Mouse (Mus musculus) heart, postnatal 0 days (tissue): ENCODE results near the gene Nefh. TPM values are rescaled to one million over a fixed set of nuclear protein-coding genes. Genes with fewer than 3 reads are reported as not detected.

Source experiments
- ATAC-seq: fragments of 200-750 bp; cut with Nextera tagmentation; 2 replicates; pipeline ENCODE4 v1.8.0; 2017; ENCODE audit warnings: low read depth, moderate number of reproducible peaks, moderate library complexity; ENCODE audit not compliant: insufficient read depth
- DNase-seq: peaks from one replicate; pipeline ENCODE4 v3.0.0-alpha.2; 2016; ENCODE audit warnings: low spot score
- H3K27ac ChIP-seq: fragments of 300-500 bp; sonication (generic); 2 replicates; pipeline ENCODE4 v1.5.1; 2014; ENCODE audit warnings: low read depth, mild to moderate bottlenecking
- H3K27me3 ChIP-seq: fragments of 300-500 bp; sonication (generic); 2 replicates; pipeline ENCODE4 v1.6.1; 2014; ENCODE audit warnings: low read length, mixed read lengths; ENCODE audit not compliant: control insufficient read depth, insufficient read depth
- H3K36me3 ChIP-seq: fragments of 300-500 bp; sonication (generic); replicated peaks from 2 replicates; pipeline ENCODE4 v1.6.1; 2014; ENCODE audit warnings: low read length, mixed read lengths; ENCODE audit not compliant: control insufficient read depth, insufficient read depth
- H3K4me1 ChIP-seq: fragments of 300-500 bp; sonication (generic); 2 replicates; pipeline ENCODE4 v1.6.1; 2014; ENCODE audit warnings: antibody characterized with exemption; ENCODE audit not compliant: control insufficient read depth, insufficient read depth
- H3K4me2 ChIP-seq: fragments of 300-500 bp; sonication (generic); 2 replicates; pipeline ENCODE4 v1.6.1; 2014; ENCODE audit warnings: low read depth, mild to moderate bottlenecking, low read length, moderate library complexity
- H3K4me3 ChIP-seq: fragments of 300-500 bp; sonication (generic); 2 replicates; pipeline ENCODE4 v1.5.1; 2014; ENCODE audit warnings: low read depth, low read length
- H3K9ac ChIP-seq: fragments of 300-500 bp; sonication (generic); replicated peaks from 2 replicates; pipeline ENCODE4 v1.6.1; 2014; ENCODE audit warnings: low read depth, low read length, mixed read lengths
- H3K9me3 ChIP-seq: fragments of 300-500 bp; sonication (generic); replicated peaks from 2 replicates; pipeline ENCODE4 v1.6.1; 2016; ENCODE audit warnings: low read length; ENCODE audit not compliant: control insufficient read depth
- CTCF ChIP-seq: IDR thresholded peaks from 2 replicates; pipeline ENCODE4 v1.5.1; 2016; ENCODE audit warnings: antibody characterized with exemption, control low read depth, low read depth
- EP300 ChIP-seq: IDR thresholded peaks from 2 replicates; pipeline ENCODE4 v1.6.1; 2016; ENCODE audit warnings: antibody characterized with exemption, low read depth
- WGBS: fragments of 180-500 bp; shearing (Covaris S2); extraction: QIAGEN DNeasy Blood & Tissue Kit; methylation state at CpG from one replicate; pipeline ENCODE4 v1.1.7; 2014; 5-methylcytosine and 5-hydroxymethylcytosine counted together
- polyA plus RNA-seq: library from polyadenylated mRNA; unstranded; fragments of >200 nt; fragmentation: Nextera tagmentation; extraction: Ambion mirVana; gene quantifications from 2 replicates; pipeline ENCODE4 v1.2.1, GENCODE M21; 2015
- total RNA-seq: library from RNA; depleted of rRNA; stranded (reverse); fragments of >200 nt; gene quantifications from 2 replicates; pipeline ENCODE4 v1.2.3, GENCODE M21; 2014; ENCODE audit warnings: low replicate concordance; rRNA removed

Gene Nefh
- total RNA-seq, result 0.04 TPM in 1 of 2 replicates, not detected in the other
- 0.03 and 0.07 TPM in 2 replicates for polyA plus RNA-seq

DNA sequence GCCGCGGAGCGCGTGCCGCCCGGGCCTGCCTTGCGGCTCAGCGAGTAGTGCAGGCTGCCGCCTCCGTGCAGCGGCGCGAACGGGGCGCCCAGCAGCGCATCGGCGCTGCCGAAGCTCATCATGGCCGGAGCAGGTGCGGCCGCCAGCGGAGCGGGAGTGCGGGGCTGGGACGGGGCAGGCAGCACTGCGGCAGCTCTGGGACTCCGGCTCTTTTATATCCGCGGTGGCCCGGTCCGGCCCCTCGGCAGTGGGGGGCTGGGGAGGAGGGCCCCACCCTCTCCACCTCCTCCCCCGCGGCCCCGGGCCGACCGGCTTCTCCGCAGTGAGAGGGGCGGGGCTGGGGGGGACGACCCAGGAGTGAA lies at the start of gene Nefh:
Gene Nefh (minus strand): TSS at position 252 of the 362 bp plus-strand sequence.
- Histone ChIP-seq H3K36me3 (no peaks in the 10 kb centered on the region), H3K27me3 (peaks cover 79% of the 10 kb centered on the region), H3K27ac (no peak within 1 kb of the TSS), H3K9ac (0 out of 2 replicates have a peak within 1 kb of the TSS, but pooled peaks have one; percentile 2), H3K4me1 (peaks cover 9% of the 10 kb centered on the region), H3K4me3 (peak within 1 kb of the TSS; percentile 55), H3K4me2 (peak within 1 kb of the TSS; percentile 86), H3K9me3 (no peaks in the 10 kb centered on the region)
- under 1% methylated on average over 38 of the region's 41 CpGs for WGBS
- TF ChIP-seq EP300 (no peak), CTCF (no peak)
- ATAC-seq (no peak), DNase-seq (no peak)

DNA sequence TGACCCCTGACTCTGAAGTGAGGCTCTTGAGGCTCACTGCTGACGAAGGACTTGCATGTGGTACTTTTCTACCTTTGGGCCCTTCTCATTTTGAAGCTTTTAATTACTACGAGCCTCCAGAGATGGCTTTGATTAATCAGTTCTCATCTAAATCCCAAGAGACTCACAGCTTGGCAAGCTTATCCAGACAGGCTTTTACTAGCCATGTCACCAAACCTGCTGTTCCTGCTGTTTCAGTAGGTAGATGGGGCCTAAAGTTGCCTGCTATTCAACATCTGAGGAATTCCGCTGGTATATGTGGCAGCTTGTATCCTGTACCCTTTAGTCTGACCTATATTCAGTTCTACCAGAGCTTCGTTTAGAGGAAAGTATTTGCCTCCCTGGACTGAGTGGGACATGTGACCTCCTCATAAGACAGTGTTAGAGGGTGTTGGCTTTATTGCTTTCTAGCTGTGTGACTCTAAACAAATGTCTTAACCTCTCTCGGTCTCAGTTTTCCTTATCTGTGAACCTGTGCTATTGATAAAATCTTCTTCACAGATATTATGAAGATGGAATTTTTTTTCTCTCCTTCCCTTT lies 48.8 kb upstream of the Nefh start:
- TF ChIP-seq EP300 (no peak), CTCF (no peak)
- Histone ChIP-seq H3K4me2 (no peak overlapping the region), H3K27me3 (no peaks in the 10 kb centered on the region), H3K36me3 (peaks cover 6% of the 10 kb centered on the region; the same call in 1 of the 2 replicates), H3K27ac (no peak overlapping the region), H3K9ac (no peak overlapping the region), H3K4me1 (no peaks in the 10 kb centered on the region), H3K4me3 (no peak overlapping the region), H3K9me3 (no peaks in the 10 kb centered on the region)
- ATAC-seq (no peak), DNase-seq (no peak)
- 81% methylated on average over 5 of the region's 5 CpGs for WGBS

DNA sequence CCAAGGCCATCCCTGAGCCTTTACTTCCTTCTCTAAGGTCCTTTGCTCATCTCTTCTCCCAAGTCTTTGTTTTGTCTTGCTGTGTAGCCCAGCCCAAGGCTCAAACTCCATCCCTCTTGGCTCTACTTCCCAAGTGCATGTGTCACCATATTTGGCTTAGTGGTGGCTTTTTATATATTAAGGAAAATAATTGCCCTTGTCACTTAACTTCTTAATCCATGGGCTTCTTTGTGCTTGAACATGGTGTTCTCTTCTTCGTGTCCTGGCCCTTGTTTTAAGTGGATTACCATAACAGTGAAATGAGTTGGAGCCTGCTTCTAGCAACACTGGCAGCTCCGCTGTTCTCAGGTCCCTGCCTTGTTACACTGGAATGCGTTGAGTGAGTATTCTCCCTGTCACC lies 47.8 kb upstream of the Nefh start:
- Histone ChIP-seq H3K36me3 (no peaks in the 10 kb centered on the region; the same call in 1 of the 2 replicates), H3K9ac (no peak overlapping the region), H3K4me3 (no peak overlapping the region), H3K4me1 (no peaks in the 10 kb centered on the region), H3K27ac (no peak overlapping the region), H3K27me3 (no peaks in the 10 kb centered on the region), H3K4me2 (no peak overlapping the region), H3K9me3 (no peaks in the 10 kb centered on the region)
- no peak for ATAC-seq
- no peak for TF ChIP-seq CTCF
- TF ChIP-seq EP300, result no peak
- DNase-seq, result no peak
- 82% methylated on average over 3 of the region's 3 CpGs for WGBS

DNA sequence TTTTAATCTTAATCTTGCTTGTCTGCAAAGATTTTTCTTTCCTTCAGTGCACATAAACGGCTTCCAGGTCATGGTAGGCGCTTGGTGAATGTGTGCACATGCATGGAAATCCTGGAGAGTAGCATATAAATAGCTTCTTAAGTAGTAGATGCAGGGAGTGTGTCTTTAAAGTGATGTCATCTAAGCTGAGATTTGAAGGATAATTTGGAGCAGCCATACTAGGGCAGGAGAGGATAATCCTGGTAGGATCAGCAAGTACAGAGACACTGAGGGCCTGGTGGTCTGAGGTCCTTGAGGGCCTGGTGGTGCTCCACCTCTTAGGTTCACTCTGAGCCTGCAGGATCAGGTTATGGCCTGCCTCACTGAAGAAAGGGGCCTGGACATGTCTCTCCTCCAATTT lies 44.6 kb upstream of the Nefh start:
- ATAC-seq (no peak), DNase-seq (no peak)
- peaks cover 2% of the 10 kb centered on the region for H3K4me1 ChIP-seq
- H3K9ac ChIP-seq, result no peak overlapping the region
- H3K36me3 ChIP-seq, result no peaks in the 10 kb centered on the region
- no peak for TF ChIP-seq CTCF
- TF ChIP-seq EP300, result no peak
- H3K27me3 ChIP-seq, result no peaks in the 10 kb centered on the region
- WGBS, result 77% methylated on average over 2 of the region's 2 CpGs
- H3K9me3 ChIP-seq, result no peaks in the 10 kb centered on the region
- H3K4me3 ChIP-seq, result no peak overlapping the region
- no peak overlapping the region for H3K27ac ChIP-seq
- H3K4me2 ChIP-seq, result no peak overlapping the region

DNA sequence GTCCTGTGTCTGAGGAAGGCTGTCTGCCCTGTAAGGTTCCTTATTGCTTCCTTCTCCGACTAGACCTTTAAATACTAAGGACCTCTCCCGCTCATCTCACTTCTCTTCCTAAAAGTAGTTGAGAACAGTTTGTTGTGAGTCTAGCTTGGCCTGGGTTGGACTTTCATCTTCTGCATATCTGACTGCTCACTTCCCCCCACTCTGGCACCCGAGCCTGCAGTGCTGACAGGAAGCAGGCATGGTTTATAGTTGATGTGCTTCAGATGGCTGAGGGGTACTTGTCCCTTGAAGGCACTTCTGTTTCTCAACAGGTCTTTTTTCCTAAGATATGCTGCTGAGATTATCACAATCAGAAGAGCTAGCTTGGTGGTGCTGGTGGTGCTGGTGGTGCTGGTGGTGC lies 41.3 kb upstream of the Nefh start:
- Histone ChIP-seq H3K27ac (no peak overlapping the region), H3K9ac (no peak overlapping the region), H3K4me1 (peaks cover 6% of the 10 kb centered on the region), H3K4me2 (no peak overlapping the region), H3K36me3 (no peaks in the 10 kb centered on the region), H3K4me3 (no peak overlapping the region), H3K27me3 (no peaks in the 10 kb centered on the region), H3K9me3 (no peaks in the 10 kb centered on the region)
- no peak for DNase-seq
- WGBS, result 38% methylated on average over 3 of the region's 3 CpGs
- ATAC-seq, result no peak
- TF ChIP-seq CTCF, result no peak
- no peak for TF ChIP-seq EP300

DNA sequence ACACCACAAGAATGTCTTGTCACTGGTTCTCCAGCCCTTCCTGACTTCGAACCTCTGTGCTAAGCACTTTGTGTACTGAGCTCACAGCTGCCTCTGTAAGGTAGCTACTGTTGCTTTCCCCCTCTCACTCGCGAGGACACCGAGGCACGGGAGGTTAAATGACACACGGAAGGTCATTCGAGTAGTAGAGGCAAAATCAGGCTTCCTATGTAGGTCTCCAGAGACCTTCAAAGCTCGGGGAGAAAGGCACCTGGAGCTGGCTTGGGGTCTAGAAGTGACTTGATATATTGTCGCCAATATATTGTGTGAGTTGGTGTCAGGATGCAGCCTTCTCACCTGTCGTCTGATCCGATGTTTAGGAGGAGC lies 39.6 kb upstream of the Nefh start:
- TF ChIP-seq EP300 (no peak), CTCF (no peak)
- DNase-seq (no peak), ATAC-seq (no peak)
- Histone ChIP-seq H3K27me3 (no peaks in the 10 kb centered on the region), H3K4me3 (peak overlapping the region; percentile 61), H3K9me3 (no peaks in the 10 kb centered on the region), H3K27ac (peak overlapping the region; percentile 57), H3K36me3 (no peaks in the 10 kb centered on the region), H3K4me2 (peak overlapping the region; percentile 93), H3K4me1 (peaks cover 6% of the 10 kb centered on the region), H3K9ac (peak overlapping the region; percentile 67)
- WGBS, result 44% methylated on average over 11 of the region's 11 CpGs
